Mouse (Mus musculus) CD4-positive naive resting alpha-beta T cell, adult 57 days (primary cell): ENCODE measurements around the gene AC131692.1. TPM values are rescaled to one million over a fixed set of nuclear protein-coding genes. Genes with fewer than 3 reads are reported as not detected.

Source experiments
- total RNA-seq: library from RNA; stranded (reverse); gene quantifications from one replicate; pipeline ENCODE4 v1.2.4, GENCODE M21; 2023

Gene AC131692.1
- total RNA-seq, result not detected

GRCm38 (mm10) chr19:6094119-6094518 is at the start of gene AC131692.1:
AC131692.1 (plus strand) TSS chr19:6094419.

GRCm38 (mm10) chr19:6046294-6047153 is 47.7 kb upstream of the AC131692.1 start, which contains the start of gene Syvn1:
Syvn1 (plus strand) TSS chr19:6046576.

DNA sequence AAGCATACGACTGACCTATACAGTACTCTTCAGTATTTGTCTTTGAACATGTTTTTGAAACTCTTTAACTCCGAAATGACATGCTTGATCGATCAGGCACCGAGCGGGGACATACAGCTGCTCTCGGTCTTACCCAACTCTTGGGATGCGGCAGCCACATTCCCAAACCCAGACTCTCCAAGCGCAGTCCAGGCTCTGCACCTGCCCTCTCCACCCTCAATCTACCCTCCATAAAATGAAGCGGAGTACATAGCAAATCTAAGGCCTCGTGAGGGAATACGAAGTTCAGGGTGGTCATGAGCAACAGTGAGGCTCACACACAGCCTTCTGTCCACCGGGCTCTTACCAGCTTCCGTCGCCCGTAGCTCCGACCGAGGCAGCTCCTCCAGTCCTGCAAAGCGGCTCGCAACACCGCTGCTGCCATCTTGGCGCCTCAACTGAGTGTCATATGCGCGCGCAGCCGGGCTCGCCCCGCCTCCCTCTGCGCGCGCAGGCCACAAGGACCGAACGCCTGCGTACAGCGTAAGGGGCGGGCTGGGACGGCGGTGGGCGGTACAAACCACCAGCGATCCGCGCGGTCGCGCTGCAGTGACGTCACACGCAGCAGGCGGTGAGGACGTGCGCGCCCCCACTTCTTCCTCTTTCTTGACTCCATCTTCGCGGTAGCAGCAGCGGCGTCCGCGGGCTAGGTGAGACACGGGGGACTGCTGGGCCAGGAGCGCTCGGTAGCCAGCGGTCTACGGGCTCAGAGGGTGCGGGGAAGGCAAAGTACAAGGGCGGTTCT is 36.7 kb upstream of the AC131692.1 start, which contains the start of the genes Mrpl49 and Fau:
Gene Mrpl49, minus strand, starts transcription at position 473 of the 784 bp plus-strand sequence.
Gene Fau, plus strand, starts transcription at position 532 of the 784 bp plus-strand sequence.

DNA sequence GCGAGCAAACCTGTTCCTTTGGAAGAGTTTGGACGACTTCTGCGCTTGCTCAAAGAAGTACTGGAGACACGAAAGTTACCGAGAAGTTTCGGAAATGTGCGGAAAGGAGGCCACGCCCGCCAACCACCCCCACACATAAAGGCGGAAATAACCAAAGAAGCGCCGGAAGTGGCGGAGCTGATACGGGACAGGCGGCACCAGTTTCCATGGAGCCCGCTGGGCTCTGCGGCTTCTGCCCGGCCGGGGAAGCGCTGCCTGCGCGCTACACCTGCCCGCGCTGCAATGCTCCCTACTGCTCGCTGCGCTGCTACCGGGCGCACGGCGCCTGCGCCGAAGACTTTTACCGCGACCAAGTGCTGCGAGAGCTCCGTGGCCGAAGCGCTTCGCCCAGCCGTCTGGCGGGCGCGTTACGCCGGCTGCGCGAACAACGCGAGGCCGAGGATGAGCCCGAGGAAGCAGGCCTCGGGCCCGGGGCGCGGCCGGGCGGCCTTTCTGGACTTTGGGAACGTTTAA is 33.1 kb upstream of the AC131692.1 start, which contains the start of gene Znhit2:
Gene Znhit2, plus strand, starts transcription at position 172 of the 513 bp plus-strand sequence.

GRCm38 (mm10) chr19:6067724-6068415 is 26.3 kb upstream of the AC131692.1 start, which contains the start of gene Tm7sf2:
Tm7sf2 (minus strand) TSS chr19:6068373.

GRCm38 (mm10) chr19:6076564-6077393 is 17.4 kb upstream of the AC131692.1 start, which contains the start of gene Vps51:
Vps51 (minus strand) TSS chr19:6077231.

GRCm38 (mm10) chr19:6079983-6080480 is 14.2 kb upstream of the AC131692.1 start, which contains the start of gene Tmem262:
Tmem262 (plus strand) TSS chr19:6080033.

DNA sequence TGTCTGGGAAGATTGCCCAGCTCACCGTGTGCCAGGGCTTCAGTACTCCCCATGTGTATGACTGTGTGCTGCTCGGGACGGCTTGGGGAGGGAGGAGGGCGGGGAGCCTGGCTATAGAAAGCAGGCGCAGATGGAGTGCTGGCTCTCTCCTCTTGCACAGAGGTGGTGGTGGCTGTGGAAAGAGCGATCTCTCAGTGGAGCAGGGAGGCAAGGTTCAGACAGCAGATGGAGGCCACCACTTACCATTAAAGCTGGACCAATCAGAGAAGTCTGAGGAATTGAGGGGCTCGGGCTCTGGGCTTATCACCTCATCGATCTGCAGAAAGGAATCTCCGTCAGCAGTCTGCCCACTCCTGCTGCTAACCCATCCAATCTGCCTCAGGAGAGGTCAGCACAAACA is 12.1 kb upstream of the AC131692.1 start, which contains the start of gene Gm28374:
Gene Gm28374, minus strand, starts transcription at position 101 of the 400 bp plus-strand sequence.

DNA sequence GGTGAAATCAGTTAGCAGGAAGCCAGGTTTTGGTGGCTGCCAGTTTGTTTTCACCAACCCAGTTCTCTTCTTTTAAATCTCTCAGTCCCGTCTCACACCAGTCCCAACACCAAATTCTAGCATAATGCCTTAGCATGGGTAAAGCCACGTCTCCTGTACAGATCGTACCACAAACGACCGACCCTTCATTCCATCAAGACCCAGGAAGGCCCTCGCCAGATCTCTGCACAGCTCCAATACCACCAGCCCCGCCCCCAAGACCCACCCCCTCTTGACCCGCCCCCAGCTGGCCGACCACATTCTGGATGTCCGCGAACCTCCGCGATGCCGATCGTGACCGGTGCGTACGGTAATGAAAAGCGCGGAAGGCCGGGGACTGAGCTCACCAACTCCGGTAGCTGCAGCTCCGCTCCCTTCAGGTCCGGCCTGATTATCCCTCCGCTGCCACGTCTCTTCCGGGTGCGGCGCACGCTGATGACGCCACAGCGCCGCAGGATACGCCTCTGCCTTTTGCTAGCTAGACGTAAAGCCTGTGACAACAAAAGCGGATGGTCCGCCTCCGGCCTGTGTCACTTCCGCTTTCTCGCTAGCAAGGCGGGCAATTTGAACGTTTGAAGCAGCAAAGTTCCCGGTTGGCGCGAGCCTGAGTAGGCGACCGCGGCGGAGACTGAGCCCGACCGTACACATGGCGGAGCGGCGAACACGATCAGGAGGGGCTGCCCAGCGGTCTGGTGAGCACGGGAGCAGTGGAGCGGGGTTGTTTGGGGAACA is 9.6 kb upstream of the AC131692.1 start, which contains the start of the genes Zfpl1 and Cdca5:
Gene Zfpl1, minus strand, starts transcription at position 479 of the 771 bp plus-strand sequence.
Gene Cdca5, plus strand, starts transcription at position 506 of the 771 bp plus-strand sequence.

DNA sequence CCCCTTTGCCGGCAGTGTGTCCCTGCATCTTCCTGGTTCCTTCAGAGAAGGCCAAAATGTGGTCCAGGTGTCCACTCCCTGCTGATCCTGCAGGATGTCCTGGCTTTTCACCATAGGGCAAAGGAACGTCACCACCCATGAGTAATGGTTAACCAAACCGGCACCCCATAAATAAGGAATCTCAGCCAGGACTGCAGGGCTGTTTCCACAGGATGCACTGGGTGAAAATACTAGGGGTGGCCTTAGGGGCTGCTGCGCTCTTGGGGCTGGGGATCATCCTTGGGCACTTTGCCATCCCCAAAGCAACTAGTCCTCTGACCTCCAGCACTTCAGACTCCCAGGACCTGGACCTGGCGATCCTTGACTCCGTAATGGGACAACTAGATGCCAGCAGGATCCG is 11.4 kb downstream of the AC131692.1 start, which contains the start of gene Naaladl1:
Gene Naaladl1, plus strand, starts transcription at position 197 of the 400 bp plus-strand sequence.

DNA sequence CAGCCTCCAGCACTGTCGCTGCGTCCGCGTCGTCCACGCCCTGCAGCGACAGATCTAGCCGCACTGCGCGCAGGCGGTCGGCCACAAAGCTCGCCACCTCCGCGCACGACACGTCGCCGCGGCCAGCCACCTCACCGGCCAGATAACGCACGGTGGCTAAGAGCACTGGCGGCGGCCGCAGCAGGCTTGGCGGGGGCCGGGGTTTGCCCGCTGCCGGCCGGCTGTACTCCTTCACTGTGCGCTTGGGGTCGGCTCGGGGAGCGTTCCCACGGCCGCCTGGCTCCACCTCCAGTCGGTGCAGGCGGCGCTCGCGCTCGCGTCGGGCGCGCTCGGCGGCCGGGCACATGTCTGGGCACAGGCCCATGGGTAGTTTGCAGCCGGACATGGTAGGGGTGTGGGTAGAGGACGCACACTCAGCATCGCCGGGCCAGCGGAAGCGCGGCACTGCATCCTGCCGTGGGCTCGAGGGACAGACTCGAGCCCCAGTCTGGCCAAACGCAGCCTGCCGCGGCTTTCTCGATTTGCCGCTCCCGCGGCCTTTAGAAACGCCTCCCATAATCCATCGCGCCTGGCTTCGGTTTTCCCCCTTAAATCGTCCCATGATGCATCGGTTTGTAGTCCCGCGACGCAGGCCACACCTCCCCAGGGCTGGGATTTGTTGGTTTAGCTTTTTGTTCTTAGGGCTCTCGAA is 23.9 kb downstream of the AC131692.1 start, which contains the start of gene Sac3d1:
Gene Sac3d1, minus strand, starts transcription at position 665 of the 691 bp plus-strand sequence.

DNA sequence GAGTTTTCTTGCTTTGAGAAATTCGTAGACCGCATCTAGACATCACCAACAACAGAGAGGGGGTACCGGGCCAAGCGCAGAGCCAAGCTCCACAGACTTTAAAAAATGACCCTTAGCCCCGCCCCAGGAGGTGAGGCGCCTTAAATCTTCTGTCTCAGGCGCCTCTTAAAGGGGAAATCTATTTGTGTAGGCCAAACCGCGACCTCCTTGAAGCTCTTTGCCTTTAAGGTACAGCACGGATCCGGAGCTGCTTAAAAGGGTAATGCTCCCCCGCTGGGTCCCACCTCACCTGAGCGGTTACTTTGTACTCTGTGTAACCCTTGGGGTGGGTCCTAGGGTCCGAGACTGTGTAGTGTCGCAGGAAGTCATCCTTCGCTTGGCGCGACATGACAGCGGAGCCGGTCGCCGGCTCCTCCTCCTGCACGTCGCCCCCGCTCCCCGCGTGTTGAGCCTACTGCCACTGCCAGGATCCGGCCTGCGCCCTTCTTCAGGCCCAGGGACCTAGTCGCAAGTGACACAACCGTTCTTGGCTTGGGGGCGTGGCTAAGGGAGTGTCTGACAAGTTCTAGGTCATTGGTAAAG is 33.6 kb downstream of the AC131692.1 start, which contains the start of gene Snx15:
Gene Snx15, minus strand, starts transcription at position 545 of the 582 bp plus-strand sequence.

DNA sequence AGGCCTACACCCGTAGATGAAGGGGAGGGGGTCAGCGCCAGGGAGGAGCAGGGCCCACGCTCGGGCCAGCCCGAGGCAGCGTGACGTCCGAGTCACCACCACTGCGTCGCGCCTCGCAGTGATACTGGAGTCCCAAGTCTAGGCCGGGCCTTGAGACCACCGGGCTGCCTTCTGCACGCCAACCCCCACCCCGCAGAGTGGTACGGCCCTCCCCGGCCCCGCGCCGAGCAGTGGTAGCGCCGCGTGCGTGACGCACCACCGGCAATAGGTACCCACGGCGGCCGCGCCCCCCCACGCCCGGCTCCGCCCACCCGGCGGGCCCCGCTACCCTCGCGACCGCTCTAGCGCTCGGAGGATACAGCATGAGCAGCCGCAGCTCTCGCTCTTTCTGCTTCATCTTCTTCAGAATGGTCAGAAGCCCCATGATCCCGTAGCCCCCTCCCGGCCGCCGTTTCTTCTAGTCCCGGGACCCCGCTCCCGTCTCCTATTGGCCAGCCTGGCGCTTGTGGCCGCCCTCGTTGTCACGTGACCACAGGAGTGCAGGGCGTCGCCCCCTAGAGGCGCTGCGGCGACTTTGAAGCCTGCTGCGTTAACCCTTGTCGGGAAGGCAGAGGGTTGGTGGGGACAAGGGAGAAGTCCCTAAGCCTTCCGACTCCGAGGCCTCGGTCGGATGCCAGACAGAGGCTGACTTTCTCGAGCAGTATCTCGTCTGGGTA is 46.6 kb downstream of the AC131692.1 start, which contains the start of gene Batf2:
Gene Batf2, plus strand, starts transcription at position 306 of the 716 bp plus-strand sequence.

DNA sequence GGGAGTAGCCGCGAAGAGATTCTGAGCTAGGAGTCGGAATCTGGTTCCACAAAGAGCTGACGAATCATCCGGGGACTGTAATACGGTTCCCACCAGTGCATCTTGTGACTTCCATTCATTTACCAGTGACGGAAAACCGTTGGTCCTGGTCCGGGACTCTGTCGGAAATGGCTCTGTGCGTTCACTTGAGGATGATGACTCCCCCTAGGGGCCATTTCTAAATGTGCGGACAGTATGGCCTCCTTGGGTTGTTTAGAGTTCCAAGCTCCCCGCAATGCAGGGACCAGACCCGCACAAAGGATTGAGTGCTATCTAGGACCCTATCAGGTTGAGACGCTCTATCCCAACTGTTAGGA is 47.2 kb downstream of the AC131692.1 start, which contains the start of gene Arl2:
Gene Arl2, minus strand, starts transcription at position 155 of the 356 bp plus-strand sequence.

